Mouse (Mus musculus) layer of hippocampus, adult 2 months (tissue): ENCODE data around the gene Cygb. TPM values are rescaled to one million over a fixed set of nuclear protein-coding genes. Genes with fewer than 3 reads are reported as not detected.

Experiments used
- DNase-seq, 2 experiments: peaks; one replicate each; pipeline ENCODE4 v3.0.0; 2022; ENCODE audit warnings: low spot score in 2 of 2
- H3K27ac ChIP-seq: fragments of 200-600 bp; 2 replicates; pipeline ENCODE4 v1.8.1; 2022
- H3K4me3 ChIP-seq: fragments of 200-600 bp; 2 replicates; pipeline ENCODE4 v1.8.1; 2022; ENCODE audit warnings: mild to moderate bottlenecking
- CTCF ChIP-seq: fragments of 200-600 bp; conservative IDR thresholded peaks from 2 replicates; pipeline ENCODE4 v1.8.1; 2022; ENCODE audit warnings: antibody characterized with exemption, mild to moderate bottlenecking, moderate library complexity
- total RNA-seq, 2 experiments: library from RNA; stranded (reverse); gene quantifications; 2 replicates each; pipeline ENCODE4 v1.2.3; 2021

Gene Cygb
- total RNA-seq, 2 experiments from 2014 or later = 71.9 to 73.5 TPM

DNA sequence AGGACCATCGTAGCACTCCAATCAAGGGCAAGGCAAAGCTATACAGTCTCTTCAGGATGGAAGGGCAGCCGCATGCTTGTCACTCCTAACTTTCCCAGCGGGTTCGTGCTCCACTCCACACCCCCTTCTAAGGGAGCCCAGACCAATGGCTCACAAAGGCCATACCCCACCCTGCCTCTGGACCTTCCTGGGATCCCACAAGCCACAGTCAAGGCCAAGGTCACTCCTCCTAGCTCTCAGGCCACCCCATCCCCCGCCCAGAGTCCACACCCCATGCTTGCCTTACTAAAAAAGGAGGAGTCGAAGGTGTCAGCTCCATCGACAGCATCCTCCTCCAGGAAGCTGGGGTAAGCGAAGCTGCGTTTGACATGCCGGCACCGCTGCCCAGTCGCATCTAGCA, 50.0 kb downstream of the Cygb start:
- no peak for TF ChIP-seq CTCF
- Histone ChIP-seq H3K27ac (no peak overlapping the region), H3K4me3 (no peak overlapping the region)
- DNase-seq = no peak

DNA sequence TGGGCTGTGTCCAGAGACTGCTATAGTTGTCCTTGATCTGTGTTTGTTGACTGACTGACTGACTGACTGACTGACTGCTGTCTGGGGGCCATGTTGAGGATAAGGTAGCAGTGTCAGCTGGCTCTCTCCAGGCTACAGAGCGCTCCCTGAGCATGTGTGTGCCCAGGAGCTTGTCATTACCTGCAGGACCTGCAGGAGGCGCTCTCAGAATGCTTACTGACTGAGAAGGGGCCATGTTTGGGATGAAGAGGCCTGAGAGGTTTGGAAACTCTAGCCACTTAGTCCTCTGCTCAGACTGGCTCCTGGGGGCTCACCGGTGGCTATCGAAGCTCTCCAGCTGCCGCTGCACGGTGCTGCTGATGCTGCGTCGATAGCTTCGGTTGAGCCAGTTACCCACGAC, 50.8 kb downstream of the Cygb start:
- TF ChIP-seq CTCF = peak; percentile 65
- Histone ChIP-seq H3K27ac (no peak overlapping the region), H3K4me3 (no peak overlapping the region)
- DNase-seq = no peak

GRCm38 (mm10) chr11:116602043-116602442, 52.1 kb downstream of the Cygb start:
- no peak overlapping the region for H3K27ac ChIP-seq
- no peak for TF ChIP-seq CTCF
- no peak overlapping the region for H3K4me3 ChIP-seq
- no peak for DNase-seq

- no peak for TF ChIP-seq CTCF
- H3K4me3 ChIP-seq = no peak overlapping the region
- H3K27ac ChIP-seq = no peak overlapping the region
- no peak for DNase-seq
Measured at GRCm38 (mm10) chr11:116601166-116601565, 52.9 kb downstream of the Cygb start.

- Histone ChIP-seq H3K27ac (no peak overlapping the region), H3K4me3 (no peak overlapping the region)
- no peak for TF ChIP-seq CTCF
- no peak for DNase-seq
Measured at GRCm38 (mm10) chr11:116599230-116599629, 54.9 kb downstream of the Cygb start.

GRCm38 (mm10) chr11:116598193-116598592, 55.9 kb downstream of the Cygb start:
- no peak for DNase-seq
- TF ChIP-seq CTCF = no peak
- Histone ChIP-seq H3K27ac (no peak overlapping the region), H3K4me3 (no peak overlapping the region)

DNA sequence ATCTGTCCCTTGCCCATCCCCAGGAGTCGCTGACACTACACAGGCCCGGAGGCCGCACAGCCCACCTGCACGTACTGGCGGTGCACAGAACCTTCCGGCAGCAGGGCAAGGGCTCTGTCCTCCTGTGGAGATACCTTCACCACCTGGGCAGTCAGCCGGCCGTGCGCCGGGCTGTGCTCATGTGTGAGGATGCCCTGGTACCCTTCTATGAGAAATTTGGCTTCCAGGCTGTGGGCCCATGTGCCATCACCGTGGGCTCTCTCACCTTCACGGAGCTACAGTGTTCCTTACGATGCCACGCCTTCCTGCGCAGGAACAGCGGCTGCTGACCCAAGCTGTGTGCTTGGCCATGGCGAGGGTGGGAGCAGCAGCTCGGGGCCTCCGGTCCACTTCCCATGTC, 57.3 kb downstream of the Cygb start:
- no peak for DNase-seq
- H3K27ac ChIP-seq = no peak overlapping the region
- no peak overlapping the region for H3K4me3 ChIP-seq
- TF ChIP-seq CTCF = no peak

Other genes with a start within 250 kb of the Cygb start
- gene Rnf157, start 241.3 kb downstream of the Cygb start, total RNA-seq = 100 to 1,000 TPM; 227 to 236 TPM
- gene Ubald2, start 220.2 kb downstream of the Cygb start, total RNA-seq = 10 to 100 TPM; 32.5 to 41.9 TPM
- under 1 TPM in 1 of 2 experiments, not detected in 1; 0.17 TPM for gene Qrich2, start 188.1 kb downstream of the Cygb start, total RNA-seq
- gene Prpsap1, start 160.1 kb downstream of the Cygb start, total RNA-seq = 10 to 100 TPM; 84.2 to 98.5 TPM
- gene Sphk1, start 123.4 kb downstream of the Cygb start, total RNA-seq = 1 to 10 TPM; 1.6 to 1.9 TPM
- gene Ube2o, start 72.9 kb downstream of the Cygb start, total RNA-seq = 100 to 1,000 TPM in 1 of 2 experiments, 10 to 100 TPM in 1; 93.7 to 101 TPM
- 1 to 10 TPM in 1 of 2 experiments, under 1 TPM in 1; 0.27 to 1.2 TPM for gene Aanat, start 67.9 kb downstream of the Cygb start, total RNA-seq
- 1 to 10 TPM; 1.4 to 1.6 TPM for gene Rhbdf2, start 27.3 kb downstream of the Cygb start, total RNA-seq
- gene Prcd, start 779 bp downstream of the Cygb start, total RNA-seq = 1 to 10 TPM; 5.6 to 5.7 TPM
- gene St6galnac1, start 121.2 kb upstream of the Cygb start, total RNA-seq = not detected
- 10 to 100 TPM; 20.0 to 23.4 TPM for gene Mxra7, start 173.7 kb upstream of the Cygb start, total RNA-seq
- 10 to 100 TPM; 23.0 to 26.8 TPM for gene Mettl23, start 189.0 kb upstream of the Cygb start, total RNA-seq
- 10 to 100 TPM; 26.2 to 32.2 TPM for gene Jmjd6, start 189.1 kb upstream of the Cygb start, total RNA-seq
- gene Mfsd11, start 198.1 kb upstream of the Cygb start, total RNA-seq = 10 to 100 TPM; 41.0 to 41.6 TPM
- 100 to 1,000 TPM; 163 to 180 TPM for gene Srsf2, start 198.8 kb upstream of the Cygb start, total RNA-seq